Comparison of ENCODE assay signal across 18 mouse cellular contexts in genomic region chr17:56544699-56545387, GRCm38 (mm10). TPM values are rescaled to one million over a fixed set of nuclear protein-coding genes. Genes with fewer than 3 reads are reported as not detected.
"Had no signal": no experiment of that assay in that cellular context is flagged by ENCODE, and none has a peak within 500 bp of the region (broad histone marks: within the 10 kb centered on the region; RNA-seq: fewer than 3 reads in every experiment).

No protein-coding gene starts in this region.

- H3K27me3 ChIP-seq: limb, embryonic 15.5 days; midbrain, embryonic 12.5 days had no signal

- ATAC-seq: inflammation-experienced regulatory T-cells, adult 6 months had no signal

- H3K36me3 ChIP-seq: limb, embryonic 15.5 days; liver, embryonic 15.5 days; midbrain, embryonic 12.5 days; neural tube, embryonic 13.5 days had no signal

- H3K4me2 ChIP-seq: limb, embryonic 15.5 days; liver, embryonic 15.5 days; lung, embryonic 14.5 days; midbrain, embryonic 12.5 days; neural tube, embryonic 13.5 days had no signal

- H3K9ac ChIP-seq: limb, embryonic 15.5 days; liver, embryonic 15.5 days; lung, embryonic 14.5 days; midbrain, embryonic 12.5 days; neural tube, embryonic 13.5 days had no signal

- H3K9me3 ChIP-seq: limb, embryonic 15.5 days; liver, embryonic 15.5 days; midbrain, embryonic 12.5 days; neural tube, embryonic 13.5 days had no signal

- H3K4me3 ChIP-seq: left cerebral cortex, adult 2 months; limb, embryonic 15.5 days; liver, embryonic 15.5 days; midbrain, embryonic 12.5 days; neural tube, embryonic 13.5 days had no signal

- DNase-seq: kidney, adult 18-20 months; kidney, postnatal 14 days; lung, embryonic 14.5 days; lung, postnatal 10 days; retina, postnatal 1 day; right cerebral cortex, postnatal 4 days; spleen, adult 18-20 months; thymus, adult 2 months; thymus, postnatal 36 days had no signal

- H3K27ac ChIP-seq: left cerebral cortex, adult 2 months; limb, embryonic 15.5 days; liver, embryonic 15.5 days; midbrain, embryonic 12.5 days; neural tube, embryonic 13.5 days had no signal

RNA-seq across cellular contexts. Expression of gene Znrf4, which starts 32.6 kb away (rescaled TPM):
- polyA plus RNA-seq: inflammation-experienced regulatory T-cells, adult 6 months; kidney, embryonic 14.5 days; limb, embryonic 11.5 days; limb, embryonic 15.5 days; liver, embryonic 15.5 days; lung, embryonic 14.5 days; midbrain, embryonic 12.5 days; neural tube, embryonic 13.5 days; stomach, embryonic 14.5 days had no signal
